Comparison of ENCODE assay signal across 7 mouse cellular contexts in genomic region chr6:124262696-124263095, GRCm38 (mm10). TPM values are rescaled to one million over a fixed set of nuclear protein-coding genes. Genes with fewer than 3 reads are reported as not detected.
DNase-seq lines count a peak whose midpoint lies in the region; ATAC-seq and TF ChIP-seq lines count a peak whose summit lies in the region.

No protein-coding gene starts in this region.

- DNase-seq in Patski (ENCODE audit: low read depth, low spot score), result no peak
- peak; percentile 54 for DNase-seq in c-Kit-positive CD71-positive TER-119-positive erythroid progenitor cells, embryonic 14.5 days (ENCODE audit: low spot score)
- peak; percentile 34 to 70 for DNase-seq in frontal cortex, postnatal 14 days (ENCODE audit: low spot score in 2 of 2)
- peak; percentile 35 for DNase-seq in hindlimb bud, embryonic 11.5 days (ENCODE audit: extremely low spot score, low read depth, low spot score)
- peak; percentile 74 to 78 for DNase-seq in left cerebral cortex, adult 18-20 months (ENCODE audit: low spot score in 2 of 2)
- peak; percentile 32 for DNase-seq in skeletal muscle tissue, adult 2 months (ENCODE audit: low read depth, low spot score)

- peak; percentile 90 for TF ChIP-seq CTCF in Patski (IDR thresholded peaks at IDR 0.05)

- POLR2A ChIA-PET in Patski (lab: Charles Lee), result no interaction called here

- peak; percentile 78 for ATAC-seq in Patski
- peak; percentile 91 for ATAC-seq in megakaryocyte-erythroid progenitor cell, adult 5-6 weeks (replicated peaks; ENCODE audit: low FRiP score, low TSS enrichment, poor library complexity, severe bottlenecking)

- peaks cover 12% of the 10 kb centered on the region for H3K27me3 ChIP-seq in Patski

- in situ Hi-C loops in Patski (cut with MboI; ENCODE audit: low pct_unique_long_range_greater_than_20kb), result loop anchor here (5.0 to 25.0 kb wide), 4 partner anchors 115 to 1368 kb away; partner anchors contain the start of gene C1s1

- CTCF ChIA-PET in Patski (lab: Charles Lee), result no interaction called here

RNA-seq across cellular contexts. Expression of gene Vmn2r27, which starts 31.0 kb away (rescaled TPM):
- not detected for polyA plus RNA-seq in Patski (2021)
- under 1 TPM; 0.12 to 0.14 TPM for total RNA-seq in left cerebral cortex, adult 18-20 months (2021)
- not detected in 2 replicates for total RNA-seq in megakaryocyte-erythroid progenitor cell, adult 5-6 weeks (2014; fragmentation: Nextera tagmentation)
- total RNA-seq in megakaryocyte-erythroid progenitor cell, adult 5-6 weeks (2017), result not detected in 2 replicates

RNA-seq across cellular contexts. Expression of gene Cd163, which starts 41.8 kb away (rescaled TPM):
- polyA plus RNA-seq in Patski (2021), result not detected
- total RNA-seq in left cerebral cortex, adult 18-20 months (2021), result 1 to 10 TPM; 1.6 to 1.7 TPM
- total RNA-seq in megakaryocyte-erythroid progenitor cell, adult 5-6 weeks (2014; fragmentation: Nextera tagmentation), result 1.1 TPM in 1 of 2 replicates, not detected in the other
- 0.99 and 2.9 TPM in 2 replicates for total RNA-seq in megakaryocyte-erythroid progenitor cell, adult 5-6 weeks (2017)
